Mouse (Mus musculus): ENCODE measurements around the gene Tfcp2. TPM values are rescaled to one million over a fixed set of nuclear protein-coding genes. Genes with fewer than 3 reads are reported as not detected.
A peak's percentile ranks its signal among the peaks of the same experiment; 100 is the strongest.

Gene Tfcp2
- 24.9 and 25.4 TPM in 2 replicates for polyA plus RNA-seq (2015; fragmentation: Nextera tagmentation; extraction: Ambion mirVana)

- H3K9me3 ChIP-seq: no peaks in the 10 kb centered on the region
- peaks cover 19% of the 10 kb centered on the region for H3K4me1 ChIP-seq
- peak within 1 kb of the TSS; percentile 74 for H3K4me3 ChIP-seq
- H3K9ac ChIP-seq: peak within 1 kb of the TSS; percentile 87
- WGBS: under 1% methylated on average over 83 of the region's 84 CpGs
- H3K4me2 ChIP-seq: peak within 1 kb of the TSS; percentile 73
- no peaks in the 10 kb centered on the region for H3K27me3 ChIP-seq
- H3K36me3 ChIP-seq: peaks cover 14% of the 10 kb centered on the region
- peak within 1 kb of the TSS; percentile 91 for H3K27ac ChIP-seq
- peak; percentile 99 for ATAC-seq (ENCODE audit: insufficient number of reproducible peaks, low FRiP score, low TSS enrichment, low read depth)
Observed at GRCm38 (mm10) chr15:100551326-100552307, at the start of gene Tfcp2. TSS of gene Tfcp2 (minus strand) at chr15:100552008.

DNA sequence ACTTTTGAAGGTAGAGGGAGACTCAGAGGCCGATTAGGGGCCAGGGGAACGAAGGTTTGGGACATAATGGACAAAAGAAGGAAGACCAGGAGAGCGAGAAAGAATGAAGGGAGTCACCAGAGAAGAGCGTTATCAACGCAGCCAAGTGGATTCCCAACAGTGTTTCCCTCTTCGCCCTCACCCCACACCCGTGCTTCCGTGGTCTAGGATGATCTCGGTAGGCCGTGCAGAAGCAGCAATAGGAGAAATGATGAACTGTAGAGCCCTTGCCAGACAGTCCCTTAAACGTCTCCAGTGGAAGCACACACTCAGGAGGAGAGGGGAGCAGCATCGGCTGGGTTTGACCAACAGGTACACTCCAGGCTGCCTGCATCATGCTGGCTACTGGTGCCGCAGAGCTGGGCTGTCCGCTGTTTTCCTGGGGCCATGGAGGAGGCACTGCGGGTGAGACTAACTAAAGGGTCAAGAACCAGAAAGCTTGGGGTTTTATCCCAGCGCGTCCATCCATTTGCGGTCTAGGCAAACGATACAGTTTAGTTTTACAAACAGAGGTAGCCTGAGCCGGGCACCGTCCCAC is 49.0 kb upstream of the Tfcp2 start:
- Histone ChIP-seq H3K4me3 (peak overlapping the region; percentile 76), H3K9me3 (no peaks in the 10 kb centered on the region), H3K36me3 (no peaks in the 10 kb centered on the region), H3K27ac (no peak overlapping the region), H3K4me2 (peak overlapping the region; percentile 97), H3K4me1 (peaks cover 24% of the 10 kb centered on the region), H3K27me3 (peaks cover 25% of the 10 kb centered on the region), H3K9ac (no peak overlapping the region)
- 17% methylated on average over 21 of the region's 21 CpGs for WGBS
- no peak for ATAC-seq (ENCODE audit: insufficient number of reproducible peaks, low FRiP score, low TSS enrichment, low read depth)

- H3K27me3 ChIP-seq: peaks cover 25% of the 10 kb centered on the region
Observed at GRCm38 (mm10) chr15:100600047-100600695, 48.4 kb upstream of the Tfcp2 start.

GRCm38 (mm10) chr15:100599276-100600046 is 47.7 kb upstream of the Tfcp2 start, which contains the start of gene Pou6f1:
TSS of gene Pou6f1 (minus strand) at chr15:100599984.
- peak within 1 kb of the TSS; percentile 47 for H3K27ac ChIP-seq
- peak; percentile 49 for ATAC-seq (ENCODE audit: insufficient number of reproducible peaks, low FRiP score, low TSS enrichment, low read depth)
- no peaks in the 10 kb centered on the region for H3K36me3 ChIP-seq
- peaks cover 19% of the 10 kb centered on the region for H3K27me3 ChIP-seq
- H3K9ac ChIP-seq: peak within 1 kb of the TSS; percentile 69
- peak within 1 kb of the TSS; percentile 97 for H3K4me2 ChIP-seq
- peaks cover 18% of the 10 kb centered on the region for H3K4me1 ChIP-seq
- peak within 1 kb of the TSS; percentile 76 for H3K4me3 ChIP-seq
- 0% methylated on average over 60 of the region's 76 CpGs for WGBS
- no peaks in the 10 kb centered on the region for H3K9me3 ChIP-seq

More at GRCm38 (mm10) chr15:100600047-100600695, 48.4 kb upstream of the Tfcp2 start:
- H3K36me3 ChIP-seq: no peaks in the 10 kb centered on the region
- peak overlapping the region; percentile 47; the same call in 1 of the 2 replicates for H3K27ac ChIP-seq
- ATAC-seq (ENCODE audit: insufficient number of reproducible peaks, low FRiP score, low TSS enrichment, low read depth): peak; percentile 57
- H3K4me2 ChIP-seq: peak overlapping the region; percentile 97
- H3K9me3 ChIP-seq: no peaks in the 10 kb centered on the region
- peak overlapping the region; percentile 76 for H3K4me3 ChIP-seq
- H3K9ac ChIP-seq: peak overlapping the region; percentile 69
- WGBS: 1% methylated on average over 34 of the region's 35 CpGs
- H3K4me1 ChIP-seq: peaks cover 24% of the 10 kb centered on the region

DNA sequence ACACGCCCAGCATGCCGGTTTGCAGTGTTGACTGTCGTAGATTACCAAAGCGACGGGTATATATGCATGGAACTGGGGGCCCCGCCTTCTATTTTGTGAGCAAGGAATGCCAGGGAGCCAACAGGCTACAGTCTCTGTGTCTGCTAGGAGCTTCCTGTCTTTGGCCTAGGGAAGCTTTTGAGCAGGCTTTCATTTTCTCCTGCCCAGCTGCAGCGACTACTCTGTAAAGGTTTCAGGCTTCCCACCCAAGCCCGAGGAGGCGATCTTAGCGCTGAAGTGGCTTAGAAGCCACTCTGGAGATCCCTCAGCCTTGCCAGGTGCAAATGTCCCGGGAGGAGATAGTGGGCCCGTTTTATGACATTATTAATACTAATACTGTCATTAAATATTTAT is 47.1 kb upstream of the Tfcp2 start:
- peak overlapping the region; percentile 97 for H3K4me2 ChIP-seq
- H3K36me3 ChIP-seq: no peaks in the 10 kb centered on the region
- peak overlapping the region; percentile 69 for H3K9ac ChIP-seq
- 1% methylated on average over 12 of the region's 12 CpGs for WGBS
- peaks cover 18% of the 10 kb centered on the region for H3K4me1 ChIP-seq
- no peak for ATAC-seq (ENCODE audit: insufficient number of reproducible peaks, low FRiP score, low TSS enrichment, low read depth)
- H3K9me3 ChIP-seq: no peaks in the 10 kb centered on the region
- H3K27ac ChIP-seq: peak overlapping the region; percentile 38; the same call in 1 of the 2 replicates
- H3K4me3 ChIP-seq: peak overlapping the region; percentile 76
- peaks cover 19% of the 10 kb centered on the region for H3K27me3 ChIP-seq

DNA sequence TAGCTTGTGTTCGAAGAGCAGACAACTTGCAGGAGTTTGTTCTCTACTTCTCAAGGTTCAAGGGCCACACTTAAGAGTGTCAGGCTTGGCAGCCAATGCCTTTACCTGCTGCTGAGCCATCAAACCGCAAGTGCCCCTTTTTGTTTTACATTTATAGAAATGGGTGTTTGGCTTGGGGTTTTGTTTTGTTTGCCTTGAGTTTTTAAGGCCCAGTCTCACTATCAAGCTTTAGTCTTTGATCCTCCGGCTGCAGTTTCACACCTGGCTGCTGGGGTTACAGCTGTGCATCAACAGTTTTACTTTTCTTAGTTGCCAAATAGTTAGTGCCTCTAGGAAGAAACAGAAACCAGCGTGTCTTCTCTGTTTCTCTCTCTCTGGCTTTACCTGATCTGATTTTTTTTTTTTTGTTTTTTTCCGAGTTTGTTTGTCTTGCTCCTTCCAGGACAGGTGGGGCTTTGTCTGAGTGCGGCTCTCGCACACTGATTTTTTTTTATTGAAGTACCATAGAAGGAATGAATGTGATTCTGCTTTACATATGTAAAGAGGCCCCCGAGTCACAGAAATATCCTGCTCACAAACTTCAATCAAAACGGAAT is 46.6 kb upstream of the Tfcp2 start:
- Histone ChIP-seq H3K36me3 (no peaks in the 10 kb centered on the region), H3K9me3 (no peaks in the 10 kb centered on the region), H3K4me2 (peak overlapping the region; percentile 97), H3K4me1 (peaks cover 18% of the 10 kb centered on the region), H3K9ac (peak overlapping the region; percentile 69; the same call in 1 of the 2 replicates), H3K4me3 (peak overlapping the region; percentile 76), H3K27me3 (peaks cover 15% of the 10 kb centered on the region), H3K27ac (peak overlapping the region; percentile 38; the same call in 1 of the 2 replicates)
- WGBS: 20% methylated on average over 9 of the region's 9 CpGs
- ATAC-seq (ENCODE audit: insufficient number of reproducible peaks, low FRiP score, low TSS enrichment, low read depth): no peak

DNA sequence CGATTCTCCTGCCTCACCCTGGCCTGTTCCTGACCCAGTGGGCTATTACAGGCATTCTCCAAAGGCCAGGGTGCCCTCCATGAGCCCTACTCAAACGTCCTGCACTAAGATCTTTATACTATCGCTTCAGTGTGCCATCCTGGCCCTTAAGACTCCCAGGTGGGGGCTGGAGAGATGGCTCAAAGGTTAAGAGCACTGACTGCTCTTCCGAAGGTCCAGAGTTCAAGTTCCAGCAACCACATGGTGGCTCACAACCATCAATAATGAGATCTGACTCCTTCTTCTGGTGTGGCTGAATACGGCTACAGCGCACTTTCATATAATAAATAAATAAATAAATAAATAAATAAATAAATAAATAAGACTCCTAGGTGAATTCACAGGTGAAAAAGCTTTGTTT is 41.0 kb upstream of the Tfcp2 start:
- Histone ChIP-seq H3K4me3 (no peak overlapping the region), H3K4me2 (no peak overlapping the region), H3K36me3 (peaks cover 9% of the 10 kb centered on the region; the same call in 1 of the 2 replicates), H3K9me3 (no peaks in the 10 kb centered on the region), H3K27ac (no peak overlapping the region), H3K4me1 (no peaks in the 10 kb centered on the region), H3K27me3 (no peaks in the 10 kb centered on the region), H3K9ac (no peak overlapping the region)
- no peak for ATAC-seq (ENCODE audit: insufficient number of reproducible peaks, low FRiP score, low TSS enrichment, low read depth)
- WGBS: 79% methylated on average over 6 of the region's 6 CpGs

DNA sequence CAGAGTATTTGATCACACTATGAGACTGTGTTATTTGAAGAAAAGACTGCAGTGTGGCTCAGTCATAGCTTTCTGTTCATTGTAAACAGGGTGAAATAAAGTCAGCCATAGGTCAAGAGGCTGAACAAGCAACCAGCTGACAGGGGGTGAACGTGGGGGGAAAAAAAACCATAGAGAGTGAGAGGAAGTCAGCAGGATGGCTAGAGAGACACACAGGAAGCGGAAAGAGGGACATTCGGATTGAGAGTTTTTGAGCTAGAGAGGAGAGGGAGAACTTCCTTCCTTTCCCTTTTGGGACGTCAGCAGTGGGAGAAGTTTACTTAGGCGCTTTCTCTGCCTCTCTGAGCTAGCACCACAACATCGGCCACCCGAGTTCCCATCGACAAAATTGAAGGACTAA is 38.6 kb upstream of the Tfcp2 start:
- ATAC-seq (ENCODE audit: insufficient number of reproducible peaks, low FRiP score, low TSS enrichment, low read depth): no peak
- Histone ChIP-seq H3K27ac (no peak overlapping the region), H3K36me3 (peaks cover 29% of the 10 kb centered on the region), H3K4me2 (no peak overlapping the region), H3K9ac (no peak overlapping the region), H3K9me3 (no peaks in the 10 kb centered on the region), H3K4me3 (no peak overlapping the region), H3K27me3 (no peaks in the 10 kb centered on the region), H3K4me1 (no peaks in the 10 kb centered on the region)
- WGBS: 75% methylated on average over 8 of the region's 8 CpGs

GRCm38 (mm10) chr15:100588297-100588696 is 36.5 kb upstream of the Tfcp2 start:
- Histone ChIP-seq H3K9me3 (no peaks in the 10 kb centered on the region), H3K9ac (no peak overlapping the region), H3K4me1 (no peaks in the 10 kb centered on the region), H3K27ac (no peak overlapping the region), H3K36me3 (peaks cover 34% of the 10 kb centered on the region), H3K4me3 (no peak overlapping the region), H3K4me2 (no peak overlapping the region), H3K27me3 (no peaks in the 10 kb centered on the region)
- 78% methylated on average over 6 of the region's 6 CpGs for WGBS
- no peak for ATAC-seq (ENCODE audit: insufficient number of reproducible peaks, low FRiP score, low TSS enrichment, low read depth)

- Histone ChIP-seq H3K4me1 (no peaks in the 10 kb centered on the region), H3K4me3 (no peak overlapping the region), H3K36me3 (peaks cover 39% of the 10 kb centered on the region), H3K27me3 (no peaks in the 10 kb centered on the region), H3K9ac (no peak overlapping the region), H3K9me3 (no peaks in the 10 kb centered on the region), H3K27ac (no peak overlapping the region), H3K4me2 (no peak overlapping the region)
- 75% methylated on average over 4 of the region's 4 CpGs for WGBS
- no peak for ATAC-seq (ENCODE audit: insufficient number of reproducible peaks, low FRiP score, low TSS enrichment, low read depth)
Observed at GRCm38 (mm10) chr15:100587166-100587565, 35.4 kb upstream of the Tfcp2 start.

GRCm38 (mm10) chr15:100585931-100586330 is 34.1 kb upstream of the Tfcp2 start:
- no peaks in the 10 kb centered on the region for H3K9me3 ChIP-seq
- 91% methylated on average over 16 of the region's 16 CpGs for WGBS
- H3K36me3 ChIP-seq: peaks cover 39% of the 10 kb centered on the region
- H3K27me3 ChIP-seq: no peaks in the 10 kb centered on the region
- ATAC-seq (ENCODE audit: insufficient number of reproducible peaks, low FRiP score, low TSS enrichment, low read depth): no peak
- no peaks in the 10 kb centered on the region for H3K4me1 ChIP-seq
- H3K4me2 ChIP-seq: no peak overlapping the region
- no peak overlapping the region for H3K27ac ChIP-seq
- no peak overlapping the region for H3K4me3 ChIP-seq
- no peak overlapping the region for H3K9ac ChIP-seq
